Mouse (Mus musculus) 3T3-L1 (cell line): ENCODE measurements around the gene Filip1l.

Source experiments
- DNase-seq: peaks from one replicate; pipeline ENCODE4 v3.0.0-alpha.2; 2015; ENCODE audit warnings: low read depth, low spot score

Gene Filip1l

DNA sequence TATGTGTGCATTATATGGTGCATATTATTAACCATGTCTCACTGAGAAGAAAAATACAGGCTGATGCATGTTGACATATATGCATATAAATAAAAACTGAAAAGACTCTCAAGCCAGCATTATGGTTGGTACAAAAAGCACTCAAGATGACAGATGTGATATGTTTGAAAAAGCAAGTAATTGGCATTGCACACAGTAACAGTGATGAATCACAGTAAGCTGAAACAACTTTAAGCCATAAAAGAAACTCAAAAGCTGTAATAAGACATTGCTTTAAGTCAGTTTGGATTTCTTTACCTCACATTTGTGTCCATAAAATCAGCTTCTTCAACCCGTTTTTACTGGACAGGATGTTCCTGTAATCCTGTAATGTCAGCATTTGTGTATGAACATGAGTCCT, 211.9 kb downstream of the Filip1l start:
- peak; percentile 57 for DNase-seq

DNA sequence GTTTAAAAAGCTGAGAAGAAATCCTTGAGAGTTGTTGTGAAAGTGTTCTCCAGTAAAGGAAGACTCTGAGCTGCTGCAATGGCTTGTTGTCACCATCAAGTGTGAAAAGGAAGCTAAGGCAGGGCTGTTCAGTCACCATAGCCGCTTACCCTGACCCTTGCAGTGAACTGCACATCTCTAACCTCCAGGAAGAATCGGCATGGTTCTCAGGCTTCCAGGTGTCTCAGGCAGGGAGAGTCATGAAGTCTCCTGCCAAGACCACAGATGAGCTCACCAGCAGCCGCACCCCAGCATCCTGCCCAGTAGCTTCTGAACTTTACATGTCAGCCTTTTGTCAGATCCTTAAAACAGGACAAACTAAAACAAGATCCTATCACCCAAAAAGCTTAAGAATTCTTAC, 213.3 kb downstream of the Filip1l start:
- peak; percentile 73 for DNase-seq

DNA sequence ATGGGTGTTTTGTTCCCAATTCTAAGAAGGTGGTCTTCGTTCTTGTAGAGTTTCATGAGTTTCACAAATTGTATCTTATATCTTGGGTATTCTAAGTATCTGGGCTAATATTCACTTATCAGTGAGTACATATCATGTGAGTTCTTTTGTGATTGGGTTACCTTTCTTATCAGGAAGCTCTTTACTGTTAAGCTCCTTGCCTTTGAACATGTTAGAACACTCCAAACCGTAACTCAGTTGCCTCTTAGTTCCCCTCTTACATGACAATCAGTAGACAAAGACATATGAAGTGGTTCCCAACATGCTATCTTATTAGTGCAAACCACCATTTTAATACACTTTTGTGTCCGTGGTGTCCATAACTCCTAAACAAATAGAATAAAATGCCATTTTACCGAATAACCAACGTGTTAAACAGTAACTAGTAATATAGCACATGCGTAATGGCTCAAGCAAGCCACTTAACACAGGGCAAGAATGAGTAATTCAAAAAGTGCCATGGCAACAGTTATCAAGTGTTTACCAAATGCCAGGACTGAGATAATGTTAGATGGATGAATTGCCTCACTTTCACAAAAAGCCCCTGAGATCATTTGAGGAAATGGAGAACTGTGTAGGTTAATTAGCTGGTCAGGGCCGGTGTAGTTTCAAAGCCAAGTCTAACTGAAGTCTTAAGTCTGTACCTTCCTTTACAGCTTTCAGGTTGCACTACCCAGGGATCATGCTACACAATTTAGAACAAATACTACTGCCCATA, 215.9 kb downstream of the Filip1l start:
- no peak for DNase-seq

DNA sequence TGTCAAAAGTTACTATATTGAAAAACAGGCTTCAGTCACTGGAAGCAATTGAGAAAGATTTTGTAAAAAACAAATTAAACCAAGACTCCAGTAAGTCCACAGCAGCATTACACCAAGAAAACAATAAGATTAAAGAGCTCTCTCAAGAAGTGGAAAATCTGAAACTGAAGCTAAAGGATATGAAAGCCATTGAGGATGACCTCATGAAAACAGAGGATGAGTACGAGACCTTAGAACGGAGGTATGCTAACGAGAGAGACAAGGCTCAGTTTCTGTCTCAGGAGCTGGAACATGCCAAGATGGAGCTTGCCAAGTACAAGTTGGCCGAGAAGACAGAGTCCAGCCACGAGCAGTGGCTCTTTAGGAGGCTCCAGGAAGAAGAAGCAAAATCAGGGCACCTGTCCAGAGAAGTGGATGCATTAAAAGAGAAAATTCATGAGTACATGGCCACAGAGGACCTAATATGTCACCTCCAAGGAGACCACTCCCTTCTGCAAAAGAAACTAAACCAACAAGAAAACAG, 218.0 kb downstream of the Filip1l start:
- no peak for DNase-seq

DNA sequence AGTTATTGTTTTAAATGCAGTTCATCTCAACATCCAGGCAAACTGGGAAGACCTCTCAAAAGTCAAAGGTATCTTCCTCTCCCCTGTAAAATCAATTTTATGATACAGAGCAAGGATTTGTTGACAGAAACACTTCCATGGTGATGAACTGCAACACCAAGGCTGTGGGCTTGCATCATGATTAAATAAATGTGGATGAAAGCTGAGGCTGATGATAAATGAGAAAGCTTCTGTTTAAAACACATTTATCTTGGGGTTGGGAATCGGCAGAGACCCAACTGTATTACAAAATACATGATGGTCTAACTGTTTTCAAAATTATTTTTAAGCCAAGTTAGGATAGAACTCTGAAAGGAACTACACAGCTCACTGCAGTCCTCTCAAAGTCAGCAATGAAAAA, 220.9 kb downstream of the Filip1l start:
- DNase-seq, result no peak

DNA sequence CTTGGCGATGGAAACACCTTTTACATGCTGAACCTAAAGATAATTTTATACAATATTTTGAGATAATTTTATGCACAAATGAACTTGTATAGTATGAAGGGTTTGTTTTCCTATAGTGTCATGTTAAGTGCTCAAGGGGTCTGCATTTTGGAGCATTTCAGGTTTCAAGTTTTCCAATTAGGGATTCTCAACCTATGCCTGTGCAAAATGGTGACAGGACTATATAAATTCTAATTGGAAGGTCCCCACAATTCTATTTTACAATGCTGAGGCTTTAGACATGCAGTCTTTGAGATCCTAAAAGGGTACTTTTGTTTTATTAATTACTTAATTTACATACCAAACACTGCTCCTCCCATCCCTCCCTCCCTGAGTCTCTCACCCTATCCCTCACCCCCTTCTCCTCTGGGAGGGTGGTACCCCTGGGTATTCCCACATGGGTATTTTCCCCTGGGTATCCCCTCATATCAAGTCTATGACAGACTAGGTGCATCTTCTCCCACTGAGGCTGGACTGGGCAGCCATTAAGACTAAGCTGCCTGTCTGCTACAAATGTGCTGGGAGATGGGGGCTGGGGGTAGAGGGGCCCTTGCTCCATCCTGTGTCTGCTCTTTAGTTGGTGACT, 223.0 kb downstream of the Filip1l start:
- no peak for DNase-seq

DNA sequence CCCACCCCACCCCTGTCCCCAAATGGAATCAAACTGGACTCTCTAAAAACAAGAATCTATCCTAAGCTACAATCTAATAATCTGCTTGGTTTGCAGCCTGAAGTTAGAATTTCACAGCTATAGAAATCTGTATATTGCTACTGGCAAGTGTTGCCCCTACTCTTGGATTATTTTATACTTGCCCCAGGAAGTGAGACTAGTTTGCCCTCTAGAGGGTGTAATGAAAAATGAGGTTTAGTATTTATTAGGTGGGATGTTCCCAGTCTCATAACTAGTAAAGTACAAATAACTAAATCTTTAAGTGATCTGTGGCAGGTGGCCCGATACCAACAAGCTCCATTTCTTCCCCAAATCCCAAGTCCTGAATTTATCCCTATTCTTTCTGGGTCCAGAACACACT, 224.6 kb downstream of the Filip1l start:
- DNase-seq, result peak; percentile 64

DNA sequence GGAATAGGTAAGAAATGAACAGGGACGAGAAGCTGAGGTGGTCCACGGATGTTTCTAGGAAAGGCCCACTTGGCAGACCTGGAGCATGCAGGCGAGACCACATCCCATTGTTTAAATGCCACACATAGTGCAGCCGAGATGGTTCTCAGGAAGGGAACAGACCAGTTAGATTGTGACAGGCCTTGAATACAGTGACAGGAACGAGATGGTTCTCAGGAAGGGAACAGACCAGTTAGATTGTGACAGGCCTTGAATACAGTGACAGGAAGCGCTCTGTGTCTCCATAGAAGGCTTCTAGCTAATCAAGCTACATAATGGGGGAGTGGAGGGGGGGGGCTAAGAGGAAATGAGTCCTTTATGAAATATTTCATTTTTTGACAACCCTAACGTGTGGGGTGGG, 227.1 kb downstream of the Filip1l start:
- DNase-seq, result no peak

DNA sequence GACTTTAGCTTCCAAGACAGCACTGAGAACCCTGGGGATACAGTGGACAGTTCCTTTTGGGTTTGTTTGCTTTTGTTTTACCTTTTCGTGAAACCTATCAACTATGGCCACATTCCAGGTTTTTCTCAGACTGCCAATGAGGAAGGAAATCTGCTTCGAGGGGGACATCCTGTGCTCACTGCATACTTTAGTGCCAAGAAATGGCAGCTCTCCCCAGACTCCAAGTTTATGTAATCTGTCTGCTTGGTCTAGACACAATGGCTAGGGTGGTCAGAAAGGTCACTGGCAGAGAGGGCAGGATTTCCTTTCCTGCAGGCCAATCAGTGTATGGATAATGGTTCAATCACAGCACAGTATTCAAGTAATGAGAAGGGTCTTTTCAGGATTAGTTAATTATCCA, 229.1 kb downstream of the Filip1l start:
- no peak for DNase-seq

DNA sequence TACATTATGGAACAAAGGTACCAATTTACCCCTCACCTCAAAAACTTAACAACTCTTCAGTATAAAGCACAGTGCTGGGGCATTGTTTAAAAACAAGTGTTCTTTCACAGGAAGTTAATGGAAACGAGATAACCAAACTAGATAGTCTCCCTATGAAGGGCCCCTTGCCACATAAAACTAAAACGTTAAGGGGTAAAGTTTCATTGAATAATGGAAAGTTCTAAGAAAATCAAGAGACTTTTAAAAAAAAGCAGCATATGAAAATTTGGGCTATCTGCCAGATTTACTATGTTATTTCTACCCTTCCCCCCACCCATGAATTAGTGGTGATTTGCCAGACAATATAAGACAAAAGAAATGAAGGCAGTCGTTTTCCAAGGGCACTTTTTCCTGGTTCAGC, 232.3 kb downstream of the Filip1l start:
- no peak for DNase-seq

DNA sequence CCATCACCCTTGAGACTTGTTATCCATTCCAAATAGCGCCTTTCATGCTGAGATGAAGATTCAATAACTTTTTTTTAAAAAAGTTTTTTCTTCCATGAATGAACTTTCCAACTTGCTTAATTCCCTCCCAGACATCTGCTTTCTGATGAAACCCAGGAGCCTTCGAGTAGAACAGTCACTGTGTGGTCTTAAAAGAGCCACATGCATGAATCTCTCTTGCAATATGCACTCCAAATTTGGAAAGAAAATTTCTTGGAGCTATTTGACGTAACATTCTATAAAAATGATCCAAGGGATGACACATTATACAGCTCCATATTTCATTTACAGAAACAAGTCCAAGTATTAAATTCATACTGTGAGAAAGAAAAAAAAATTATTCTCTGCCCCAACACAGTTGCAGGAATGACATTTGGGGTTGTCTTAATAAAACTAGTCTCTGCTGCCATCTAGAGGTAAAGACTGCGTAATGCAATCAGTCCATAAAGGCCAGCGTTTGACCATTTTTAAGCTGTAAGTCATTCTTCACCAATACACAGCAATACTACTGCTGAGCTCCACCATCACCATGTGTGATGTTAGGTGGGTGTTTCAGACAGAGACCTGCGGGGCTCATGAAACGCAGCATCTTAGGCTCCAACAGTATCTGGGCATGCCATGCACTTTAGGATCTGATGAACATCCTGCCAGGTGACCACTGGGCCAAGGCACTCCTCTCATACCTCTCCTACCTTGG, 240.7 kb downstream of the Filip1l start:
- peak; percentile 90 for DNase-seq

DNA sequence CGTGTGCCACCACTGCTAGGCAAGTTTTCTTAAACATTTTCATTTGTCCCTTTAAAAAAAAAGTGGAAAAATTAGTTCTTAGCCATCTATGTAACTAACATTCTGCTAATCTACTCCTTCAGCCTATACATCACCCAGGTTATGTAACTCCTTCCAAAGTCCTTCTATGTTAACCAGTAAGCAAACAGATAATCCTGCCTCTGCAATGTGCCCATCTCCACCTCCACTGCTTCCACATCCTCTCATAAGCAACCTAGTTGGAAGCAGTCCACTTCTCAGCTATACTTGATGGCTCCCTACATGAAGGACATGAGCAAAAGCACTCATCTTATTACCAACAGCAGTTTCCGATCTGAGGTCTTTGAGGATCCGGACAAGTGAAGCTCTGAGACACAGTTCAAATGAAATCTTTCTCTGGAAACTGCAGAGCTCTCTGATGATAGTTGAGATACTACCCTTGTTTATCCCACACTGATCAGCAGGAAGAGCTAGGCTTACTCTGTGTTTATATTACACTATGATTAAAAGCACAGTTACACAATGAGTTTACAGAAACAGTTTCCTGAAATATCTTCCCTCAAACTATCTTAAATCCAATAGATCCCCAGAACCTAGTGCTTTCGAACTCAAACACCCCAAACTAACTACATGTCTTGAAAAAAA, 244.5 kb downstream of the Filip1l start:
- no peak for DNase-seq

DNA sequence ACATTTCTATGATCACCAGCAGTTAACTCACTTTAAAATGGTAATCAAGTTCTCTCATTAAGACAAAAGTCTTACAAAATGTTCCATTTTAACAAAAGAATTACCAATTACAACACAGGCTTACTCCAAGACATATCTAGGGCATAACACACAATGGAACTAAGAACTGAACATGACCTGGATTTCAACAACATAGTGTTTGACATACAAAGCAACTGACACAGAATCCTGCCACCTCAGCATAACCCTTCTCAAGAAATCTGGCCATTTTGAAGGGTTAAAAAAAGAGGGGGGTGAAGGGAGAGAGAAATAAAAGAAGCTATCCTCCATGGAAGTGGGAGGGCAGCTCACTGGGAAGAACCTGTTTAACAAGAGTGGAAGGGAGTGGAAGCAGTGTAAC, 248.1 kb downstream of the Filip1l start:
- no peak for DNase-seq

DNA sequence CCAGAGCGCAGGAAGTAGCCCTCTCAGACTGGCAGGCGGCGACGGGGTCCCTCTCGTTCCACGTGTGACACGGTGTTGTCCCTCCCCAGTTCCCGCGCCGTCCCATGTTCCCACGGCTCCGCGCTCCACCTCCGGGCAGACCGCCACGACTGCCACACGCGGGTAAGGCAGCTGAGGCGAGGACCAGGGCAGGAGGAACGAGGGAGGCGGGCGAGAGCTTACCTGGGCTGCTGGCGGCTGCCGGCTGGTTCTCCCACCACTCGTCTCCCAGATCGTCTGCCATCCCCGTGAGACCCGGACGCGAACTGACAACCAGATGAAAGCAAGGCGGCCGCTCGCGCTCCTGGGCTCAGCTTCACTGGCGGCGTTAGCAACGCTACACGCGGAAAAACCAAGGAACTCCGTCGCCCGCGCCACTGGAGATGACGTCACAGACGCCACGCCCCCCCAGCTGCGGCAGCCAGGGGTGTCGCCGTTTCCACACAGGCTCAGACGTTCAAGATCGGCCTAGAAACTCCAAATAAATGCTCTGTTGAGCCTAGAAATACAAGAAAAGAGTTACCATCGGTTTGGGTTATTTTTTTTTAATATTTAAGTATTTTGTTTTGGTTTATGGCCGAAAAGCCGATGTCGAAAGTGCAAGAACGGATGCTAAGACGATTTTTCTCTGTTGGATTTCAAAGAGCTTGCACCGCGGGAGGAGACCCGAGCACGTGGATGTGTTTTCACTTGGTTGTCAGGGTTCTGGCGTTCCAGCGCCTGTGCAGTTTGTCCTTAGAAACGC, 253.7 kb downstream of the Filip1l start, which contains the start of gene Cmss1:
Gene Cmss1 (minus strand): TSS at position 421 of the 784 bp plus-strand sequence.
- DNase-seq, result peak; percentile 87

DNA sequence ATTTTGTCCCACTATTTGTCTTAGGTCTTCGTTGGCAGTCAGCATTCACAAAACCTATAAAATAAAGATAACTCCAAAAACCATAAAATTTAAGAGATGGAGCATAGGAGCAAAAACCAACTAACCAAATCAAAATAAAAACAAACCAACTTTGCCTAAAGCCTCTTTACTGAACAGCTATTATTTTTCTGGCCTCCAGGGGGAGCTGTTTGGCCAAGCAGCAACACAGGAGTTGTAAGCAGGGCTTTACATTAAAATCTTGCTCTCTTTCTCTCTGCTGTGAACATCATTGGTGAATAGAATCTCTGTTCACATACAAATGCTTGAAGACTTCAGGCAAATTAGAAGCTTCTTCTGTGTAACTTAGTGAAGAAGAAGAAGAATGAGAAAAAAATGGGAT, 258.9 kb downstream of the Filip1l start:
- peak; percentile 82 for DNase-seq
